Mouse (Mus musculus): ENCODE results near the gene Cd84.
A peak's percentile ranks its signal among the peaks of the same experiment; 100 is the strongest.
"Not testable (repeated sequence)": the region's sequence is repeated elsewhere in the genome, so short reads cannot be mapped to it uniquely, and the experiment has no call there.

Cd84 gene

DNA sequence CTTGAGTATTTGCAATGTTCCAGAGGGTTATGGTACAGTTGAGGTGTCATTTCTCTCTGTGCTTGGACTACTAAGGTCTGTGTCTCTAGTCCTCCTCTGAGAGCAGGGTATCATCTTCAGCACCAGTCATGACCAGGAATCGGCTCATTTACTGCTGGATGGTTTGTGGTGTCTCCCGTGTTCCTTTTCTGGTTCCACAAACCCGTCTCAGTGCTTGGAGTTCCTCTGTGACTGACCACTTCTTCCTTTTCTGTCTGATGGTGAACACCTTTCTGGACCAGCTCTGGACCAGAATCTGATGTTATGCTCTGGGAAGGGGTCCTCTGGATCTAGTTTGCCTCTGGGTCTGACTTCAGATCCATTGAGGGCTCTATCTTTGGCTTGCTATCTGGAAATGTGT is at the start of gene Cd84:
Cd84 (plus strand) TSS at position 210 of the 400 bp plus-strand sequence.
- no peak for DNase-seq (ENCODE audit: low spot score in 2 of 2)

DNA sequence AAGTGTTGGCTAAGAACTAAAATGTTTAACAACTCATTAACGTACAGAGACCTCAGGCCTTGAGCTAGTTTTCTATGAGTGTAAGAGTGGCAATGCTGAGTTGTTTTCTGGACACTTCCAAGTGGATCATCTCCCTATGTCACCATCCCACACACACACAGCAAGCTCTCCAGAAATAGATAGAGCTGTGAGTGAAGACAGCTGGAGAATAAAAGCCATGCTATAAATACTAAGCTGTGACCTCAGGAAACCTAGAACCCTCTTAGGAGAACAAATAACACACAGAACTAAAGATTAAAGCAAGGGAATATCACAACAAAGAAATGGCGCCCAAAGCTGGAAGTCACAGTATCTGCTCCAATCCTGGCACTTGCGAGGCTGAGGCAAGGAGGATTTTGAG is 48.0 kb upstream of the Cd84 start:
- DNase-seq (ENCODE audit: low spot score in 2 of 2), result no peak

DNA sequence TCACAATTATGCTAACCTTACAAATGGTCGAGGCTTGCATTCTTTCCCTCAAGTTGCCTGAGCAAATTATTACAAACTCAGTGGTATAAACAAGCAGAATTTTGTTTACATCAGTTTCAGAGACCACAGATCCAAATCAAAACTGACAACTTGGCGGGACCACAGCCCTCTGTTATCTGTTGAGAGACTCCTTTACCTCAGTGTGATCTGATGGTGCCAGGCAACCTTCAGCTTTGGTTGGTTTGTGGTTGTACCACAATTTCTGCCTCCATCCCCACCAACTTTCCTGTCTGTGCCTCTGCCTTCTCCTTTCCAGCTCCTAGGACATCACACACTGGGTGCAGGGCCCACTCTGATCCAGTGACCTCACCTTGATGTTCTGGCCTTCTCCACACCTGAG is 43.3 kb upstream of the Cd84 start:
- DNase-seq (ENCODE audit: low spot score in 2 of 2), result no peak

DNA sequence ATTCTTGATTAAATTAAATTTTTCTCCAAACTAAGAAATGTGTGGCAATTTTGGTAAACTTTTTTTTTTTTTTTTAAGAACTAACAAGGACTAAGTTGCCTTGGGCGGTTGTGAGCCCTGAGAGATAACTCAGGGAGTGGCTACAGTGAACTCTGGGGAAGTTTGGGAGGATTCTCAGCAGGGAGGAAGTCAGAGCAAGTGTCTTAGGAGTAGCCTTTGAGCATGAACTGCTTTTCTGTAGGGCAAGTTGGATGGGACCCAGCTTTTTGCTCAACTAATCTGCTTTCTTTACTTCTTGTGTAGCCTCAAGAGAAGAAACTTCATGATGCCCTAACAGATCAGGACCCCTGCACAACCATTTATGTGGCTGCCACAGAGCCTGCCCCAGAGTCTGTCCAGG is 41.7 kb upstream of the Cd84 start:
- no peak for DNase-seq (ENCODE audit: low spot score in 2 of 2)

DNA sequence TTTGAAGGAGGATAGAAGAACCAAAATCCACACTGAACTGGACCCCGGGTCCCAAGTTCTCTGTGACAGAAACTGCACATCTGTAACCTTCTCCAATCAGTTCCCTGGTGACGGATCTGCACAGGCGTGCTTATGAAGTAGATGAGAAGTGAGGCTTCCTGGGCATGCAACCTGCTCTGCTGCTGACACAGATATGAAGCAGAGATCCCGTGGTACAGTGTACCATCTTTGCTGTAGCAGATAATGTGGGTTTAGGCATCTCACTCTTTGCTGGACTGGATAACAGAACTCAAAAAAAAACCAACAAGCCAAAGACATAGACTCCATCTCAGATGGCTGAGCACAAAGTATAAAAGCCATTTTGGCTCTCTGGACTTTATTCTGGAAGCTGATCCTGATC is 39.8 kb upstream of the Cd84 start:
- DNase-seq (ENCODE audit: low spot score in 2 of 2), result no peak

DNA sequence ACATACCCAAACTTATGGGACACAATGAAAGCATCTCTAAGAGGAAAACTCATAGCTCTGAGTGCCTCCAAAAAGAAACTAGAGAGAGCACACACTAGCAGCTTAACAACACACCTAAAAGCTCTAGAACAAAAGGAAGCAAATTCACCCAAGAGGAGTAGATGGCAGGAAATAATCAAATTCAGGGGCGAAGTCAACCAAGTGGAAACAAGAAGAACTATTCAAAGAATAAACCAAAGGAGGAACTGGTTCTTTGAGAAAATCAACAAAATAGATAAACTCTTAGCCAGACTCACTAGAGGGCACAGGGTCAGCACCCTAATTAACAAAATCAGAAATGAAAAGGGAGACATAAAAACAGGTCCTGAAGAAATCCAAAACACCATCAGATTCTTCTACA is 28.4 kb upstream of the Cd84 start:
- DNase-seq (ENCODE audit: low spot score in 2 of 2), result not testable (repeated sequence)

DNA sequence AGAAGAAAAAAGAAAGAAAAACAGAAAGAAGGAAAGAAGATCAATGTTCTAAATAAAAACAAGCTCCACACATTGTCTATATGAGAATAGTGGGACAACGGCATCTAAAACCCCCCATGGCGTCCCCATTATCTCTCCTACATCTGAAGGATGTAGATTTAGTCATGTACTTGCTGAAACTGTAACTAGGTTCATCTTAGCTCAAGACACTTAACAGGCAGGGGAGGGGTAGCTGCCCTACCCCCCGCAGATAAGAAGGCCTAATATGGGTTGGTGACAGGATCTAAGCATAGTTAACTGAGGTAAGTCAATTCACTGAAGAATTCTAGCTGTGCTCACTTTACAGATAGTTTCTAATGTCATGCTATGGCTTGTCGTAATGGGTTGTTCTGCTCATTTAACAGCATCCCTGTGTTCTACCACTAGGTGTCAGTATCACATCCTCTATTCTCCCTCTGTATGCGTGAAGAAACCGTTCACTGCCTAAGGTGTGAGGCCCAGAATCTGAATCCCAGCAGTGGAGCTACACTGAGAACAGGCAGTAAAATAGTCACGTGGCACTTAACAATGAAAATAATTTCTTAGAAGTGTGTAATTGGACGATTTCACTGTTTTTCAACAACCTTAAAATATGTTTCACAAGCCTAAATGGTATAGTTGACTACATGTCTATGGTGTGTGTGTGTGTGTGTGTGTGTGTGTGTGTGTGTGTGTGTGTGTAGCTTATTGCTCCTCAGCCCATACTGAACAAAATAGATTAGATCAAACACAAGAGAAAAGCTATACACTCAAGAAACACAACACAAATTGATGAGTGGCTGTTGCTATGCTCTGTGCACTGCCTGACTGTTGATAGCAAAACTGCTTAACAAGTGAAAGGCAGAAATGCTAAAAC is 23.7 kb upstream of the Cd84 start:
- peak in 1 of 2 experiments; percentile 17 for DNase-seq (ENCODE audit: low spot score in 2 of 2)

DNA sequence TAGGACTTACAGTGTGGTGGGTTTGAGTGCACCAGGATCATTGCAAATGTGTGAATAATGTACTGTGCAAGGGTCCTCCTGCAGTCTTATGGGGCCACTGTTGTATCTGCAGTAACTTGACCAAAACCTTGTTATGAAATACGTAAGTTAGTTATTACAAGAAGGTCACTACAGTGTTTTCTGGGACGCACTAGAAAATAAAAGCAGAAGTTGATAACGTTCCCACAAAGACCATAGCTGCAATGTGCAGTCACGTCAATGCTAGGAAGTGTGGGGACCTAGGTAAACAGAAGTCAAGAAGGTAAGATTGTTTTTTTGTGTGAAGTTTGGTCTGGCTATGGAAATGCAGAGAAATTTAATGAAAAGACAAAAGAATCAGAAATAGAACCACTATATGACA is 22.5 kb upstream of the Cd84 start:
- DNase-seq (ENCODE audit: low spot score in 2 of 2), result no peak

DNA sequence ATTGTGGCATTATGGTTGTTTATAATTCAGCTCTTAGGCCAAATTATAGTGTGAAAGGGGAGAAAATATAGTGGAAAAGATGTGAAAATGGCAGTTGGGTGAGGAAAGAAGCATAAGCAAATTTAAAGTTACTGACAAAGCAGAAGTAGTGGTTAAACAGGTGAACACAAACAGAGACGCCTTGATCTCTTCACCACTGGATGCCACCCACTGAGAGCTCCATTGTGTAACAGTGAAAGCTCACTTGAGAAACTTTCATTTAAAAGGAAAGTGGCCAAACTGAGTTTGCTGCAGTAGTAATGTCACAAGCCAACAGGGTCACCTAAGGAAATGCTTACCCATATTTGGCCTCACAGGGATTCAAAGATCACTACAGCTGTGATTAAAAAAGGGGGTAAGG is 18.2 kb upstream of the Cd84 start:
- no peak for DNase-seq (ENCODE audit: low spot score in 2 of 2)

DNA sequence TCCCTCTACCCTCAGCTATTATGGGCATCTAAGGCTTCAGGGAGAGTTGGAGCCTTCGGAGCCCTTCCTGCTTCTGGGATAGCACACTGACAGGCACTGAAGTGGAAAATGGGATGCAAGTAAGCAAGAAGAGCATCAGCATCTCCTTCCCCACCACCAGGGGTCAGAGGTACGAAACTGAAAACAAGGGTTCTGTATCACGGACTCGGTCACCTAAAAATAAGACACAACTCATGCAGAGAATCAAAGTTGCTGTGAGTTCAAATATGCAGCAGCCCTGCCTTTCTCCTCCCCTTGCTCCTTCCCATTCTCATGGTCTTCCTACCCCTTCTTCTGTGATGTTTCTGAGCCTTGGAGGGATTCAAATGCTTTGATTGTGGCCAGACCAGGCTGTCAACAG is 14.0 kb upstream of the Cd84 start:
- DNase-seq (ENCODE audit: low spot score in 2 of 2), result no peak

DNA sequence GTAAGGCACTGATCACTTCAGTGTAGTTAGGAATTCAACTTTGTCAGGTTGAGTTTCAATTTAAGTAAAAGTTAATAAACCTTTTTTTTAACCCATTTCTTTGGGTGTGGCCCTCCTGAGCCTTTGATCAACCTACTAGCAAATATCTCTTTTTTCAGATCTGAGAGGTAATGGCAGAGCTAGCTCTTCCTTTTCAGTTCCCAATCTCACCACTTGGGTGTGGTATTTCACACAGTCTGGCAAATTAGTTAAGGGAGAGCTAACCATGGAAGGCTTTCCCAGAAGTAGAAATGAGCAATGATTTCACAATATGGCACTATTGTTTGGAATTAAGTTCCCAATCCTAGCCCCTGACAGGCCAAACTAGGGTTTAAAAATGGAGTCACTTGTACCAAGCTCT is 13.3 kb upstream of the Cd84 start:
- DNase-seq (ENCODE audit: low spot score in 2 of 2), result no peak

DNA sequence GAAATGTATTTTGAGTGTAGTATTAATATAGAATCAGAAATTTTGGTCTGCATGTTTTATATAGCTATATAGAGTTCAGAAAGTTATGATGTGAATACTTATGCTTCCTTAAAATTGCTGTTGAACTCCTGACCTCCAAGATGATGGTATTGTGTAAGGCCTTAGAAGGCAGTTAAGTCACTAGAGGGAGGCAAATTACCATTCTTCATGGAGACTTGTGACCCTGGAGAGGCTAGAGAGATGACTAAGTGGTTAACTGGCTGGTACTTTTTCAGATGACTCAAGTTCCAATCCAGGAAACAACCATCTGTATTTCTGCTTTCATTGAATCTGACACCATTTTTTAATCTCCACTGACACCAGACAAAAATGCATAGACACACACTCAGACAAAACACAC is 11.8 kb upstream of the Cd84 start:
- no peak for DNase-seq (ENCODE audit: low spot score in 2 of 2)

DNA sequence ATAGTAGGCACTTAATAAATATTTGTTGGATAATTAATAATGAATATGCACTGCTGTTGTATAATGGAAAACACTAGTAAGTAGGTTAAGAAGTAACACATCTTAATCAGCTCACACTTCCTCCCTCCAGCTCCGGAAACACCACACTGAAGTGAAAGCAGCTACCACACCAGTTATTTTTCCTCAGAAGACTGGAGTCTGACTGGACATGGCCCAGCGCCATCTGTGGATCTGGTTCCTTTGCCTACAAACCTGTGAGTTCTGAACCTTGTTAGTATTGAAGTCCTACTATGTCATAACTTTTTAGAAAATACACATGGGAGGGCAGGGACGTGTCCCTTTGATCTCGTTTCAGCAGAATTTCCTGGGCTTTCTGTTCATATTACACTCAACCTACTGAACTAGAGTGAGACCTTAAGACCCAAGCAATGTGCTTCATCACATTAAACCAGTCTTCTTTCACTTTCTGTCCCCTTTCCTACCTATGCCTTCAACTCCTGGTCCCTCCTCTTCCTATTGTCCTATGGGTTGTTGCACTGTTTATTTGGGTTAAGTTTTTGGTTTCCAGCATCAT is 1.0 kb downstream of the Cd84 start:
- no peak for DNase-seq (ENCODE audit: low spot score in 2 of 2)

DNA sequence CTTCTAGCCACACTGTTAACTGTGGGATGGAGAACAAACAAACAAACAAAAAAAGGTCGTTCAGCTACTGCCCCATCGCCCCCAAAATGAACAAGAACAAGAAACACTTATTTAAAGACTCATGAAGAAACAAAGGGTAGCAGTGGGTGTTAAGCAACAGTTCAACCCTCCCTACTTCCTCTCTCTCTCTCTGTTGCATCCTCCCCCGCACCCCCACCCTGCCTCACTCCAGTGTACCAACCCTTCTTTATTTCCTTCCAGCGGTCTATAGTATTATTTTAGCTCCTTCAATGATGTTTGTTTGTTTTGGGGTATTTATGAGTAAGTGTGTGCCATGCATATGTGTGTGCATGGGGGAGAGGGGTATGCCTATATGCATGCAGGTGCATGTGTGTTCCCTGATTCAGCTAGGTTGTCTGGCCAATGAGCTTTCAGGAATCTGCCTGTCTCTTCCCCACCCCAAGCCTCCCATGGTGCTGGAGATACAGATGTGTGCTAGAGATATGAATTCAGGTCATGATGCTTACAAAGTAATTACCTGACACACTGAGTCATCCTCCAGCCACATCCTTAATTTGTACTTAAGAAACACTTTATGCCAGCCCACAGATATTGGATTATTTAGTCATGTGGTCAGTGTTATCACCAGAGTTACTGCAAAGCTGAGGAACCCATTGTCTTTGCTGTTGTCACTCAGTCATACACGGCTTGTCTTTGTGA is 5.7 kb downstream of the Cd84 start:
- no peak for DNase-seq (ENCODE audit: low spot score in 2 of 2)

DNA sequence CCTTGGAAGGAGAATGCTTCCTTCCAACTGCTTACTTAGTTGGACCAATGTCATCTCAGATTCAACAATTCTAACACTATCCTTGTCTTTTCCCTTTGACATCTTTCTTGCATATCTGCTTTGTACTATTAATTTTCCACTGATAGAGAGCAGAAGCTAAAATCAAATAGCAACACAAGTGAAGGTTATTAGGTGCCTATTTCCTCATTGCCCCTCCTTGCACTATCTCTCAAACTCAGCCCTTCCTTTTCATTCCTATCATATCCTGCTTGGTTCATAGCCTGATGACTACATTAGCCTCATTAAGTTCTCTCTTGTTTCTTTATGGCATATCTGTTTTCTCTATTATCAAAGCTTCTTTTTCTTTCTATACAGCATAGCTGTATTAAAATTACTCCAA is 8.7 kb downstream of the Cd84 start:
- no peak for DNase-seq (ENCODE audit: low spot score in 2 of 2)

DNA sequence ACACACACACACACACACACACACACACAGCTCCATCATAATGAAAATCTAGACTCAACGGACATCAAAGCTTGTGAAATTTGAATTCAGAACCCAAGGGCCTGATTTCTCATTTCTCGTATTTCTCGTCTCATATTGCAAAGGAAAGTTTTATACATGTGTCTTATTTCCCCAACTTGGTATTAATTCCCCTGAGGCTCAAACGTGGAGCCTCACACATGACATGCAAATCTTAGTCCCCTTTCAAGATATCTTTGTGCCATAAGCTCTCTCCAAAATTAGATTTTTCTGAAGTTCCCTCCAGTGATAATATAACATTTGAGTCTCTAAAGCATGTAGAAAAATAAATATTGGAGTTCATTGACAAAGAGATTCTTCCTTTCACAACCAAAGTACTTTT is 9.3 kb downstream of the Cd84 start:
- no peak for DNase-seq (ENCODE audit: low spot score in 2 of 2)

DNA sequence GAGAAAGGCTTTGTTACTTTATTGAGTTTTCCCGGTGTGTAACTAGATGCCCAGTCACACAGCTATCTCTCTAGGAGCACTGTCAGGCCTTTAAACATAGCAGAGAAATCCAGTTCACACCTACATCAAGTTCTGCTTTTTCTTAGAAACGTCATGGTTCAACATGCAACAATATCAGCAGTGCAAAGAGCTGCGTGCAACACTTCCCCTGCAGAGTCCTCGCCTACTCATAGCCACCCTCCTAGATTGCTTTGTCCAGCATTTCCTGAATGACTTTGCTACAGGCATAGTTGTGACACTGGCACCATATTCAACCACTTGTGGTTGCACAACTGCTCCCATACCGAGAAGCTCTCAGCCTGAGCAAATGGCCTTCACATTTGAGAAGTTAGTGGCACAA is 10.0 kb downstream of the Cd84 start:
- no peak for DNase-seq (ENCODE audit: low spot score in 2 of 2)

DNA sequence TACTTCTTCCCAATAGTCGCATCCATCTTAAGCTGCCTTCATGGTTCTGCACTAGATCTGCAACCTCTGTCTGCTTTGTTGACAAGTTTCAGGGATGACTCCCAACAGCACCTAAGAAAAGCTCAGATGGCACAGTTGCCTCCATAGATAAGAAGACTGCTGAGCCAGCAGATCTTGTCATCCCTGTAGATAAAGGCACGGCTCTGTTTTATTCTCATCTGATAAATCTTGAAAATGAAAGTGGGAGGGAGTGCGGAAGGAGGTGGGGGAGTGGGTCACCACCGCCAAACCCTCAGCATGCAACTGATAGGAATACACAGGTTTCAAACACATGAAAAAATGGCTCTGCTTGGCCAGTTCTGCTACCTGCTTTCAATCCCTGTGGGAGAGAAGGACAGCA is 26.0 kb downstream of the Cd84 start:
- DNase-seq (ENCODE audit: low spot score in 2 of 2), result no peak

DNA sequence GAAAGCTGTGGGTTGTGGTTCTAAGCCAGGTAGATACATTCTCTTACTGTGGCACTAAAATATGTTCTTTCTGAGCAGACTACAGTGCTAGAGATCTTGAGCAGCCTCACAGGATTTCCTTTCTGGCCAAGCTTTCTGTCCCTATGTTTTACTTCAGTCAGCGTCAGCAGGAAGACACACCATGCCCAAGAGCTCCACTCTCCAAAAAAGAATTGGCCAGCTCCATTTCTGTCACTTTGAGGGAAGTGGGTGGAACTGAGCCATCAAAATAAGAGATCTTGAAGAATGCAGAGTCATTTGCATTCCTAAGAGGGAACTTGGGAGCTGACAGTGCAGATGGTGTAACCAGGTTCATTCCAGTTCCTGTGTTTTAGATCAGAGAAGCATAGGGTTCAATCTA is 47.5 kb downstream of the Cd84 start:
- DNase-seq (ENCODE audit: low spot score in 2 of 2), result peak in 1 of 2 experiments; percentile 10

DNA sequence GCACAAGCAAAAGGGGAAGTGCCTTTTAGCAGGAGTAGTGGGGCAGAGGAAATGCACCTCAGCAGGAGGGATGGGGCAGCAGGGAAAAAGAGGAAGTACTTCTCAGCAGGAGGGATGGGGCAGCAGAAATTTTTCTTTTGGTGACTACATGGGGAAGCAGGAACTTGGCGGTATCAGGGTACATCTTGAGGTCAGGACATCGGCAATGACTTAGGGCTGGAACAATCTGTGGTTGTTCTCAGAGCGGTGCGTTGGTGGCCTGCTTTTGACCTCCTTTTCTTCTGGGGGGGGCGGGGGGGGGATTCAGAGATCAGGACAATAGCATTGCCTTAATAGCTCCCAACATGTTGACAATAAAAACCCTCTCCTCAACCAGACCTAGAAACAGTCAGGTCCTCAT is 55.9 kb downstream of the Cd84 start, which contains the start of gene Gm10521:
Gm10521 (plus strand) TSS at position 301 of the 400 bp plus-strand sequence.
- DNase-seq (ENCODE audit: low spot score in 2 of 2), result not testable (repeated sequence)

DNA sequence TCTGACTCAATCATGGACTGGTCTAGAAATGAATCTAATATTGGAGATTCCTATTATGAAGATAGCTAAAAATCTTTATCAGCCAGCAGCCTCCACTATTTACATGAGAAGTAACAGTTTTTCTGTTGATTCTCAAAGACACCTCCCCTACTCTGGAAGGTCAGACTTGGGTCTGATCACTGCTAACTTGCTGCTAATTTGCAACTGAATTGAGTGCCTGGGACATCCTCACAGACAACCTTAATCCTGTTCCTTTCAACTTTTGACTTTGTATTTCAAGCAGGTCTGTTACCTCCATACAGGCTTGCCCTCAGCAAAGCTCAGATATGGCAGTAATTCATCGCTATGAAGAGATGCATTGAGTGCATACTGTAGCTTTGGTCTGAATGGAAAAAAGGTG is 64.5 kb downstream of the Cd84 start:
- no peak for DNase-seq (ENCODE audit: low spot score in 2 of 2)

DNA sequence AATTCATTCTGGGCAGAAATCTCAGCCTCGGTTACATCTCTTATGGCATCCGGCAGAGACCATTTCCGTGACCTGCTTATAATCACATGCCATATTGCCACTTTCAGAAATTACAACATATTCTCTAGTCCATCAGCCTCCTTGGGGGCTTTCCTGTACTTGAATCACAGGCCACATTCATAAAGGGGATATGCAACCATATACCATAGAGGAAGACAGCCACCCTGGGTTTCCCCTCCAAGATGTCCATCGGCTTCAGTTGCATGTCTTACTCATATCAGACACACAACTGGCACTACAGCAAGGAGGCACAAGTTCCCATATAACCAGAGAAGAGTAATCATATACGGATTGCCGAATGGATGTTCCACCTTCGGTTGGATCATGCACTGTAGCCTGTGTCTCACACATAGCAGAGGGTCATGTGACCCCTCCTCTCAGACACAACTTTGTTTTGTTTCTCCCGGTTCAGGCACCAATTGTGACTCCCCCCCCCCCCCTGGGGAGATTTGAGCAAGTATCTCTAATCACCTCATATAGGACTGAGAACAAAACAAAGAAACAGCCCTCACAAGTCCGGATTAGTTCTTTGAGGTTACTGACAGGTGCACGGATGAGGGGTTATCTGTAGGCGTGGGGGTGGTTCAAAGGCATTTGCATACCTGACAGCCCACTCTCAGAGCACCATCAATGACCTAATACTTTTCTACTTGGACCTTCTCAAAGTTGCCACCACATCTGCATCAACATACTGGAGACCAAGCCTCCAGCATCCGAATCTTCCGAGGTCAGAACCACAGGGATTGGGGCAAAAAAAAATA is 76.4 kb downstream of the Cd84 start:
- no peak for DNase-seq (ENCODE audit: low spot score in 2 of 2)

All from frontal cortex, postnatal 10 days (tissue).